Mouse (Mus musculus) lung, postnatal 25 days (tissue): ENCODE results near the gene Olfr644.

Experiments
- DNase-seq: peaks from one replicate; pipeline ENCODE4 v3.0.0; 2022; ENCODE audit warnings: low spot score

The Olfr644 gene

DNA sequence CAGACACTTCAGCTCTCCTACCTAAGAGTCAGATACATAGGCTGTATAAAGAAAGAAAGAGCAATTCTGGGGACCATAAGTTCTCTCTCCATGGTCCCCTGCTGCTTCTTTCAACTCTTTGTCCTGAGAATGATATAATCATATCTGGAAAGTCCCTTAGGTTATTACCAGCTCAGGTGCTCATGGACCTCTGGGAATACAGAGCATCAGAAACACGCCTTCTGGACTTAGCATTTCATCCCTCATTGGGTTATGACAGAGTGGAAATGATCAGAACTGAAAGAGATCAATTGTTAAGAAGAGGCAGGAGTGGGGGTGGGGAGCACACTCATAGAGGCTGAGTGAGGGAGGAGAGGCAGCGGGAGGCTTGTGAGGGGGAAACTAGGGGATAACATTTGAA lies at the start of gene Olfr644:
Gene Olfr644 (minus strand): TSS at position 101 of the 400 bp plus-strand sequence.
- DNase-seq = no peak

DNA sequence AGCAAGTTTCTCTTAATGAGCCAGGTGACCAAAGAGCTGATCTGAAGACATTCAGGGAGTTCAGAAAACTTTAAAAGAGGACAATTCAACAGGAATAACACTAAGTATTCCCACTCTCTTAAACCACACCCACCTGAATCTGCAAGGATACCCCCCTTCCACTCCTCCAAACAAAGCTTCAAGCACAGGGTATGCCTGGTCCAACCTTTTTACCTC lies 33.0 kb upstream of the Olfr644 start, which contains the start of gene Olfr646:
Gene Olfr646 (plus strand): TSS at position 117 of the 216 bp plus-strand sequence.
- no peak for DNase-seq

- DNase-seq = no peak
These were observed 32.5 kb upstream of the Olfr644 start for GRCm38 (mm10) chr7:104103913-104104756.

DNA sequence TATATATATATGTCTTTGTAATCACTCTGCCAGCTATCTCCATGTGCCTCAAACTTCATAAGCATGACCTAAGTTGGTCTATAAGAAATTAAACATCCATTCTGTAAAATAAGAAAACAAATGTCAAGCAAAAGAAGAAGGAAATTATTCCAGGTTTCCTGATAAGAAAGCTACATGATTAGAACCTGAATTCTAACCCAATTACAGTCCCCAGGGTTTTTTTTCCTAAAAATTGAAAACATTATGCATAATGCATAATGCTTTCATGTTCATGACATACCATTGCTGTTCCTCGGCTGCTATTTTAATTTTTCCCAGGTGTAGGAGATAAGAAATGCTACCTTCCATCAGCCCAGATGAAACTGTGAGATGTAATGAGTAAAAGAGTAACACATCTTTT lies 13.7 kb upstream of the Olfr644 start, which contains the start of gene Olfr645:
Gene Olfr645 (minus strand): TSS at position 101 of the 400 bp plus-strand sequence.
- DNase-seq = no peak

DNA sequence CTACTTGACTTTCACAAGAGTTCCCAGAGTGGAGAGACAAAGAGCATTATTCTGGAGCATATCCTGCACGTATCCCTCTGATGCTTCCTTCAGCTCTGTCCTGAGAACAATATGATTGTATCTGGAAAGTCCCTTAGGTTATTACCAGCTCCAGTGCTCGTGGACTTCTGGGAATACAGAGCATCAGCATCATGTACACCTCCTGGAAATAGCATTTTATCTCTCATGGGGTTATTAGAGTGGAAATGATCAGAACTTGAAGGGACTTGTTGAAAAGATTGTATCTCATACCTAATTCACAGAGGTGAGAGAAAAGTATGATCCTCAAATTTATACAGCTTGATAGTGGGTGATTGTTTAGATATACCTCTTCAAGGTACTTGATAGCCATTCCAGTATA lies 10.3 kb downstream of the Olfr644 start, which contains the start of gene 4930516K23Rik:
Gene 4930516K23Rik (minus strand): TSS at position 101 of the 400 bp plus-strand sequence.
- DNase-seq = no peak

- DNase-seq = no peak
These were observed 12.5 kb downstream of the Olfr644 start for GRCm38 (mm10) chr7:104059215-104059614.

DNA sequence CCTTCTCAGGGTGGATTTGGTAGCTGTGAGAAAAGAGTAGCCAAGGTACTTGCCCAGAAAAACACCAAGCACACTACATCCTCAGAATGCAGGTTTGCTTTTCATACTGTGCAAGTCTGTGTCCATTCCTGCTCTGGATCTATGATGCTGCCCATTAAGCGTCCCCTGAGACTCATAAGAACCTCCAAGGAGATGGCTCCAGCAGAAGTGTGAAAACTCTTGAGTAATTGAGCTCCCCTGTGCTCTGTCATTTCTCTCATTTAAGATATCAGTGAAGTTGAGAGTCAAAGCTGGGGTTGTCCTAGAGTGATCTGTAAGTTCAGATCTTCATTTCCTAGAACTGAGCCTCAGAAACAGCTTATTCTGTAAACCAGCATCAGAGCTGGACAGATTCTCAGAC lies 19.1 kb downstream of the Olfr644 start, which contains the start of gene Olfr642:
Gene Olfr642 (minus strand): TSS at position 101 of the 400 bp plus-strand sequence.
- DNase-seq = no peak

- DNase-seq = no peak
These were observed 20.9 kb downstream of the Olfr644 start for GRCm38 (mm10) chr7:104050745-104051144.

GRCm38 (mm10) chr7:104035145-104035544 lies 36.5 kb downstream of the Olfr644 start, which contains the start of gene Olfr641:
Gene Olfr641 (plus strand): TSS chr7:104035445.
- no peak for DNase-seq

GRCm38 (mm10) chr7:104026978-104027377 lies 44.7 kb downstream of the Olfr644 start:
- DNase-seq = no peak

DNA sequence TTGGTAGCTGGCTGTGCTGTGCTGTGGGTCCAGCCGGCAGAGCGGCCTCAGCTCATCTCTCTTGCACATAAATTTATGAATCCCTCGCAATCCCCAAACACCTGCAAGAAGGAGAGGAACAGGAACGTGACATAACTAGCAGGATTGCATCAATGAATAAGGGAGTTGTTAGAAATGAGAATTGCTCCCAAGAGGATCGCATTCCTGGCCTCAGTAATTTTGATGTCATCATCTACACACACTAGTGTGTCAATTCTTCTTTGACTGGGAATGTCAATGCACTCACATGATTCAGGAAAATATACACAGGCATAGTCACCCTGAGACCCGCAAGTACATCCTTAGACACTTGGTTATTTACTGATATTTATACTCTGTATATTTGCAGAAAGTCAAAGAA lies 46.2 kb downstream of the Olfr644 start, which contains the start of gene Olfr640:
Gene Olfr640 (minus strand): TSS at position 101 of the 400 bp plus-strand sequence.
- DNase-seq = no peak

DNA sequence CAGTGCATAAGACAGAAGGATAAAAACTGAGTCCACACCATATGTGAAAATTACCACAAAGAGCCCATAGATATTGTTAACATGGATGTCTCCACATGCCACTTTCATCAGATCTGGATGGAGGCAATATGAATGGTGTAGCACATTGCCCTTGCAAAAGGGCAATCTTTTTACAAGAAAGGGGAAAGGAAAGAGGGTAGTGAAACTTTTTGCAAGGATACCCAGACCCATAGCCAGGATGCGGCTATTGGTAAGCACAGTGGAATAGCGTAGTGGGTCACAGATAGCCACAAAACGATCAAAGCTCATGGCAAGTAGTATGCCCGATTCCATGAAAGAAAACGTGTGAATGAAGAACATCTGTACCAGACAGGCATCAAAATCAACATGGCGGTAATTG lies 50.0 kb downstream of the Olfr644 start:
- no peak for DNase-seq

DNA sequence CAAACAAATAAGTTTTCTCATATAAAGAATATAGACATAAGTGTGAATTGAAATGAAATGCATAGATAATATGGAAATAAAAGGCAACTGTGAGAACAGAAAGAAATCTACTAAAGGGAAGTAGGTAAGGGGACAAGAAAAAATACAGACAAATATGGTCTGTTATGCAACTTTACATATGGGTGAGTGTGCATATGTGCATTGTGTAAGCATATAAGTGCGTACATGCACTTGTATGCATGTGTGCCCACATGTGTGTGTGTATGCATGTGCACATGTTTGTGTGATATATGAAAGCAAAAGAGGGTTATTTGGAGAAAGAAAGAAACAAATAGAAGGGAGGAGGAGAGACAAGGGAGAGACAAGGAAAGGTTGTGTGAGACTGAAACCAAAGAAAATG lies 52.7 kb downstream of the Olfr644 start:
- DNase-seq = no peak

GRCm38 (mm10) chr7:104017203-104017602 lies 54.5 kb downstream of the Olfr644 start, which contains the start of gene Olfr639:
Gene Olfr639 (minus strand): TSS chr7:104017303.
- DNase-seq = no peak
